Mouse (Mus musculus) MEL (cell line): Measurements from ENCODE around the gene Phxr2. TPM values are rescaled to one million over a fixed set of nuclear protein-coding genes. Genes with fewer than 3 reads are reported as not detected.

Experiments
- DNase-seq: peaks from one replicate; pipeline ENCODE4 v3.0.0; 2011; ENCODE audit warnings: low read depth, low spot score
- H3K27ac ChIP-seq: 2 replicates; pipeline ENCODE4 v1.5.1; 2012; ENCODE audit warnings: low read depth, mild to moderate bottlenecking, control low read depth, low read length, moderate library complexity; ENCODE audit not compliant: control insufficient read depth
- H3K27me3 ChIP-seq, 2 experiments: fragments of 150-350 bp in 1 of 2; sonication (generic) in 1 of 2; 2 replicates each; pipeline ENCODE4 v1.6.1; 2012; ENCODE audit warnings: low read length in 2 of 2, mild to moderate bottlenecking in 2 of 2, improper control_type of control experiment in 1 of 2, moderate library complexity in 1 of 2; ENCODE audit not compliant: insufficient read depth in 2 of 2, control insufficient read depth in 1 of 2
- H3K36me3 ChIP-seq, 2 experiments: 2 replicates each; pipeline ENCODE4 v1.6.1; 2012 to 2014; ENCODE audit warnings: low read length in 2 of 2, improper control_type of control experiment in 1 of 2, inconsistent platforms in 1 of 2, mild to moderate bottlenecking in 1 of 2; ENCODE audit not compliant: insufficient read depth in 2 of 2, control insufficient read depth in 1 of 2
- H3K4me1 ChIP-seq, 2 experiments: fragments of 150-350 bp in 1 of 2; sonication (generic) in 1 of 2; 2 replicates each; pipeline ENCODE4 v1.6.1; 2012; ENCODE audit warnings: low read length in 2 of 2, improper control_type of control experiment in 1 of 2, mild to moderate bottlenecking in 1 of 2; ENCODE audit not compliant: insufficient read depth in 2 of 2, control insufficient read depth in 1 of 2
- H3K4me3 ChIP-seq, 2 experiments: fragments of 150-350 bp in 1 of 2; sonication (generic) in 1 of 2; 2 replicates each; pipeline ENCODE4 v1.5.1; 2012; ENCODE audit warnings: low read depth in 2 of 2, low read length in 2 of 2, mild to moderate bottlenecking in 2 of 2, moderate library complexity in 2 of 2, control low read depth in 1 of 2, improper control_type of control experiment in 1 of 2; ENCODE audit not compliant: control insufficient read depth in 1 of 2, insufficient read depth in 1 of 2
- H3K79me2 ChIP-seq: 2 replicates; pipeline ENCODE4 v1.6.1; 2012; ENCODE audit warnings: mild to moderate bottlenecking, low read length, moderate library complexity; ENCODE audit not compliant: control insufficient read depth, poor library complexity, insufficient read depth
- H3K9ac ChIP-seq: 2 replicates; pipeline ENCODE4 v1.6.1; 2012; ENCODE audit warnings: low read depth, mild to moderate bottlenecking, control low read depth, low read length, moderate library complexity; ENCODE audit not compliant: control insufficient read depth, poor library complexity, severe bottlenecking
- H3K9me3 ChIP-seq: fragments of 150-350 bp; sonication (generic); replicated peaks from 2 replicates; pipeline ENCODE4 v1.6.1; 2012; ENCODE audit warnings: mild to moderate bottlenecking, low read length, improper control_type of control experiment, moderate library complexity; ENCODE audit not compliant: insufficient read depth
- BHLHE40 ChIP-seq: IDR thresholded peaks from 2 replicates; pipeline ENCODE4 v1.6.1; 2012; ENCODE audit warnings: low read depth, mild to moderate bottlenecking, inconsistent platforms, low read length, improper control_type of control experiment, borderline replicate concordance
- CHD1 ChIP-seq: IDR thresholded peaks from 2 replicates; pipeline ENCODE4 v1.6.1; 2012; ENCODE audit warnings: low read depth, mild to moderate bottlenecking, inconsistent platforms, low read length, improper control_type of control experiment
- CHD2 ChIP-seq: IDR thresholded peaks from 2 replicates; pipeline ENCODE4 v1.6.1; 2011; ENCODE audit warnings: low read length, improper control_type of control experiment
- CTCF ChIP-seq, 3 experiments: IDR thresholded peaks in 2 of 3; conservative IDR thresholded peaks in 1 of 3; 2 replicates each; pipeline ENCODE4 v1.5.1; 2011 to 2012; ENCODE audit warnings: low read length in 3 of 3, low read depth in 2 of 3, mild to moderate bottlenecking in 2 of 3, improper control_type of control experiment in 1 of 3, inconsistent platforms in 1 of 3, mixed read lengths in 1 of 3, moderate library complexity in 1 of 3; ENCODE audit not compliant: control insufficient read depth in 1 of 3, insufficient read depth in 1 of 3, poor library complexity in 1 of 3, severe bottlenecking in 1 of 3
- E2F4 ChIP-seq: IDR thresholded peaks from 2 replicates; pipeline ENCODE4 v1.6.1; 2011; ENCODE audit warnings: low read depth, low read length, improper control_type of control experiment, borderline replicate concordance
- ELF1 ChIP-seq: IDR thresholded peaks from 2 replicates; pipeline ENCODE4 v1.6.1; 2014; ENCODE audit warnings: low read depth, mild to moderate bottlenecking, inconsistent platforms, low read length, improper control_type of control experiment, moderate library complexity
- EP300 ChIP-seq, 2 experiments: IDR thresholded peaks; 2 replicates each; pipeline ENCODE4 v1.6.1; 2011; ENCODE audit warnings: improper control_type of control experiment in 2 of 2, low read length in 2 of 2, low read depth in 1 of 2, mild to moderate bottlenecking in 1 of 2
- ETS1 ChIP-seq: IDR thresholded peaks from 2 replicates; pipeline ENCODE4 v1.6.1; 2012; ENCODE audit warnings: low read depth, mild to moderate bottlenecking, inconsistent platforms, low read length, improper control_type of control experiment, moderate library complexity
- GABPA ChIP-seq: IDR thresholded peaks from 2 replicates; pipeline ENCODE4 v1.6.1; 2012; ENCODE audit warnings: low read depth, mild to moderate bottlenecking, inconsistent platforms, low read length, improper control_type of control experiment, moderate library complexity
- GATA1 ChIP-seq: IDR thresholded peaks from 2 replicates; pipeline ENCODE4 v1.6.1; 2011; ENCODE audit warnings: low read depth, low read length, improper control_type of control experiment
- HCFC1 ChIP-seq: IDR thresholded peaks from 2 replicates; pipeline ENCODE4 v1.6.1; 2012; ENCODE audit warnings: low read depth, mild to moderate bottlenecking, inconsistent platforms, low read length, improper control_type of control experiment, moderate library complexity
- JUND ChIP-seq: IDR thresholded peaks from 2 replicates; pipeline ENCODE4 v1.6.1; 2011; ENCODE audit warnings: low read depth, mild to moderate bottlenecking, improper control_type of control experiment, low read length
- KAT2A ChIP-seq: conservative IDR thresholded peaks from 2 replicates; pipeline ENCODE4 v1.6.1; 2012; ENCODE audit warnings: low read depth, low read length, improper control_type of control experiment, inconsistent platforms
- MAFK ChIP-seq: IDR thresholded peaks from 2 replicates; pipeline ENCODE4 v1.6.1; 2011; ENCODE audit warnings: low read depth, mild to moderate bottlenecking, low read length, improper control_type of control experiment, borderline replicate concordance
- MAX ChIP-seq: IDR thresholded peaks from 2 replicates; pipeline ENCODE4 v1.6.1; 2011; ENCODE audit warnings: low read length, improper control_type of control experiment
- MAZ ChIP-seq: IDR thresholded peaks from 2 replicates; pipeline ENCODE4 v1.6.1; 2012; ENCODE audit warnings: low read depth, mild to moderate bottlenecking, inconsistent platforms, low read length, improper control_type of control experiment
- MEF2A ChIP-seq: IDR thresholded peaks from 2 replicates; pipeline ENCODE4 v1.6.1; 2014; ENCODE audit warnings: low read depth, mild to moderate bottlenecking, inconsistent platforms, low read length, improper control_type of control experiment; ENCODE audit not compliant: poor library complexity, insufficient replicate concordance, severe bottlenecking; ENCODE audit errors: extremely low read depth
- MXI1 ChIP-seq: IDR thresholded peaks from 2 replicates; pipeline ENCODE4 v1.6.1; 2011; ENCODE audit warnings: mild to moderate bottlenecking, low read depth, low read length, improper control_type of control experiment
- MYC ChIP-seq: IDR thresholded peaks from 2 replicates; pipeline ENCODE4 v1.6.1; 2011; ENCODE audit warnings: low read depth, mild to moderate bottlenecking, low read length, improper control_type of control experiment, moderate library complexity
- NELFE ChIP-seq: IDR thresholded peaks from 2 replicates; pipeline ENCODE4 v1.6.1; 2011; ENCODE audit warnings: low read depth, low read length, improper control_type of control experiment
- NRF1 ChIP-seq: IDR thresholded peaks from 2 replicates; pipeline ENCODE4 v1.6.1; 2014; ENCODE audit warnings: low read depth, mild to moderate bottlenecking, inconsistent platforms, low read length, improper control_type of control experiment, moderate library complexity; ENCODE audit not compliant: poor library complexity, insufficient read depth, severe bottlenecking
- POLR2AphosphoS2 ChIP-seq: IDR thresholded peaks from 2 replicates; pipeline ENCODE4 v1.6.1; 2011; ENCODE audit warnings: low read length, improper control_type of control experiment
- POLR2AphosphoS5 ChIP-seq: IDR thresholded peaks from 2 replicates; pipeline ENCODE4 v1.6.1; 2012; ENCODE audit warnings: low read depth, borderline replicate concordance, mild to moderate bottlenecking, inconsistent platforms, low read length, moderate library complexity, mixed read lengths
- RAD21 ChIP-seq: IDR thresholded peaks from 2 replicates; pipeline ENCODE4 v1.6.1; 2011; ENCODE audit warnings: mild to moderate bottlenecking, low read depth, low read length, improper control_type of control experiment
- RCOR1 ChIP-seq: IDR thresholded peaks from 2 replicates; pipeline ENCODE4 v1.6.1; 2012; ENCODE audit warnings: low read depth, mild to moderate bottlenecking, inconsistent platforms, low read length, improper control_type of control experiment
- SIN3A ChIP-seq: IDR thresholded peaks from 2 replicates; pipeline ENCODE4 v1.6.1; 2012; ENCODE audit warnings: low read length, improper control_type of control experiment, inconsistent platforms
- SMC3 ChIP-seq: IDR thresholded peaks from 2 replicates; pipeline ENCODE4 v1.6.1; 2011; ENCODE audit warnings: low read depth, low read length, improper control_type of control experiment
- TAL1 ChIP-seq: IDR thresholded peaks from 2 replicates; pipeline ENCODE4 v1.6.1; 2012; ENCODE audit warnings: mild to moderate bottlenecking, inconsistent platforms, low read length, moderate library complexity, mixed read lengths
- TBP ChIP-seq: IDR thresholded peaks from 2 replicates; pipeline ENCODE4 v1.8.0; 2011; ENCODE audit warnings: low read depth, low read length, improper control_type of control experiment
- UBTF ChIP-seq: IDR thresholded peaks from 2 replicates; pipeline ENCODE4 v1.6.1; 2012; ENCODE audit warnings: low read depth, mild to moderate bottlenecking, inconsistent platforms, low read length, improper control_type of control experiment, moderate library complexity, borderline replicate concordance; ENCODE audit not compliant: insufficient read depth
- USF2 ChIP-seq, 2 experiments: IDR thresholded peaks; 2 replicates each; pipeline ENCODE4 v1.6.1; 2011 to 2012; ENCODE audit warnings: improper control_type of control experiment in 2 of 2, low read length in 2 of 2, borderline replicate concordance in 1 of 2, inconsistent platforms in 1 of 2, low read depth in 1 of 2, mild to moderate bottlenecking in 1 of 2; ENCODE audit not compliant: insufficient read depth in 1 of 2
- ZC3H11A ChIP-seq: IDR thresholded peaks from 2 replicates; pipeline ENCODE4 v1.6.1; 2012; ENCODE audit warnings: low read depth, mild to moderate bottlenecking, inconsistent platforms, low read length, improper control_type of control experiment
- ZKSCAN1 ChIP-seq: IDR thresholded peaks from 2 replicates; pipeline ENCODE4 v1.6.1; 2012; ENCODE audit warnings: low read depth, mild to moderate bottlenecking, inconsistent platforms, low read length, improper control_type of control experiment, moderate library complexity
- ZMIZ1 ChIP-seq: IDR thresholded peaks from 2 replicates; pipeline ENCODE4 v1.6.1; 2012; ENCODE audit warnings: low read depth, mild to moderate bottlenecking, inconsistent platforms, low read length, improper control_type of control experiment, moderate library complexity
- ZNF384 ChIP-seq: IDR thresholded peaks from 2 replicates; pipeline ENCODE4 v1.6.1; 2012; ENCODE audit warnings: low read depth, mild to moderate bottlenecking, inconsistent platforms, low read length, improper control_type of control experiment
- polyA plus RNA-seq, 2 experiments: library from polyadenylated mRNA; stranded (reverse) in 1 of 2; unstranded in 1 of 2; fragments of >175 nt in 1 of 2; fragments of >200 nt in 1 of 2; gene quantifications; 2 replicates each; pipeline versions ENCODE4 v1.2.1 to v1.2.4; 2012; ENCODE audit warnings: low replicate concordance in 2 of 2, low read depth in 1 of 2; ENCODE audit not compliant: insufficient read length in 2 of 2, insufficient read depth in 1 of 2, missing spikeins in 1 of 2
- total RNA-seq: library from RNA; depleted of rRNA; stranded (reverse); fragments of 300-350 nt; gene quantifications from 2 replicates; pipeline ENCODE4 v1.2.3, GENCODE M21; 2012

The Phxr2 gene
- total and polyA plus RNA-seq, 3 experiments: not detected

- peak overlapping the region; percentile 46 to 64; a peak in 3 of 4 replicates for H3K4me3 ChIP-seq
- no peaks in the 10 kb centered on the region for H3K9me3 ChIP-seq
- H3K4me1 ChIP-seq: peaks cover 0 to 5% of the 10 kb centered on the region in 2 experiments; a peak in 1 of 4 replicates
- peak; percentile 73 for DNase-seq
- H3K27ac ChIP-seq: no peak overlapping the region
- no peaks in the 10 kb centered on the region for H3K79me2 ChIP-seq
- H3K36me3 ChIP-seq: peaks cover 0 to 2% of the 10 kb centered on the region in 2 experiments; a peak in 2 of 4 replicates
- no peaks in the 10 kb centered on the region for H3K27me3 ChIP-seq
- TF ChIP-seq ZKSCAN1 (no peak), E2F4 (no peak), ZC3H11A (peak; percentile 40; the same call in 1 of the 2 replicates), MAX (no peak), CHD1 (no peak), HCFC1 (no peak), SMC3 (peak; percentile 77), BHLHE40 (no peak), ZNF384 (no peak), UBTF (no peak), USF2 (IDR thresholded peaks at IDR 0.05; ENCODE audit: borderline replicate concordance in 1 of 2, insufficient read depth in 1 of 2, low read depth in 1 of 2, low read length in 2 of 2) (no peak), NRF1 (no peak), POLR2AphosphoS2 (no peak), RAD21 (peak; percentile 58), POLR2AphosphoS5 (no peak), SIN3A (no peak), MXI1 (no peak), ETS1 (no peak), JUND (no peak), CTCF (IDR thresholded peaks at IDR 0.05 in 2 of 3, conservative IDR thresholded peaks at IDR 0.05 in 1 of 3; ENCODE audit: control insufficient read depth in 1 of 3, insufficient read depth in 1 of 3, low read depth in 2 of 3, low read length in 3 of 3, poor library complexity in 1 of 3, severe bottlenecking in 1 of 3) (peak; percentile 13 to 71 (median 26); a peak in 4 of 6 replicates), KAT2A (no peak), RCOR1 (no peak), MAZ (no peak), ZMIZ1 (no peak), CHD2 (no peak), MYC (no peak), MEF2A (no peak), MAFK (no peak), ELF1 (no peak), TAL1 (no peak), NELFE (no peak), GABPA (no peak), TBP (no peak), EP300 (IDR thresholded peaks at IDR 0.05; ENCODE audit: low read depth in 1 of 2, low read length in 2 of 2) (no peak), GATA1 (no peak)
- peak overlapping the region; percentile 22; the same call in 1 of the 2 replicates for H3K9ac ChIP-seq
Observed at GRCm38 (mm10) chr10:99164871-99165477, 38.8 kb upstream of the Phxr2 start.
